Mouse (Mus musculus) midbrain, embryonic 12.5 days (tissue): ENCODE measurements around the gene Nod1. TPM values are rescaled to one million over a fixed set of nuclear protein-coding genes. Genes with fewer than 3 reads are reported as not detected.

ENCODE experiments used
- ATAC-seq: fragments of 200-750 bp; cut with Nextera tagmentation; 2 replicates; pipeline ENCODE4 v1.8.0; 2017; ENCODE audit warnings: low read depth, moderate TSS enrichment, moderate library complexity; ENCODE audit not compliant: low FRiP score
- H3K27ac ChIP-seq: fragments of 300-500 bp; sonication (generic); replicated peaks from 2 replicates; pipeline ENCODE4 v1.5.1; 2016; ENCODE audit warnings: mild to moderate bottlenecking
- H3K27me3 ChIP-seq: fragments of 300-500 bp; sonication (generic); 2 replicates; pipeline ENCODE4 v1.6.1; 2016; ENCODE audit warnings: mild to moderate bottlenecking
- H3K36me3 ChIP-seq: fragments of 300-500 bp; sonication (generic); 2 replicates; pipeline ENCODE4 v1.6.1; 2016
- H3K4me1 ChIP-seq: fragments of 300-500 bp; sonication (generic); 2 replicates; pipeline ENCODE4 v1.6.1; 2016
- H3K4me2 ChIP-seq: fragments of 300-500 bp; sonication (generic); replicated peaks from 2 replicates; pipeline ENCODE4 v1.6.1; 2016; ENCODE audit warnings: mild to moderate bottlenecking, moderate library complexity
- H3K4me3 ChIP-seq: fragments of 300-500 bp; sonication (generic); 2 replicates; pipeline ENCODE4 v1.5.1; 2016; ENCODE audit warnings: mild to moderate bottlenecking
- H3K9ac ChIP-seq: fragments of 300-500 bp; sonication (generic); replicated peaks from 2 replicates; pipeline ENCODE4 v1.6.1; 2016; ENCODE audit warnings: mild to moderate bottlenecking, moderate library complexity
- H3K9me3 ChIP-seq: fragments of 300-500 bp; sonication (generic); 2 replicates; pipeline ENCODE4 v1.6.1; 2016; ENCODE audit warnings: mild to moderate bottlenecking
- WGBS: fragments of 180-500 bp; shearing (Covaris S2); methylation state at CpG from one replicate; pipeline ENCODE4 v1.1.7; 2016; 5-methylcytosine and 5-hydroxymethylcytosine counted together
- polyA plus RNA-seq: library from polyadenylated mRNA; unstranded; fragments of >200 nt; fragmentation: Nextera tagmentation; extraction: Ambion mirVana; gene quantifications from 2 replicates; pipeline ENCODE4 v1.2.1, GENCODE M21; 2016

The Nod1 gene
- 2.5 and 3.6 TPM in 2 replicates for polyA plus RNA-seq

- Histone ChIP-seq H3K36me3 (no peaks in the 10 kb centered on the region), H3K4me3 (peak within 1 kb of the TSS; percentile 54), H3K9me3 (no peaks in the 10 kb centered on the region), H3K4me2 (peak within 1 kb of the TSS; percentile 92), H3K27ac (no peak within 1 kb of the TSS), H3K4me1 (0 out of 2 replicates have a peak, but pooled peaks cover 5% of the 10 kb centered on the region), H3K9ac (peak within 1 kb of the TSS; percentile 57), H3K27me3 (peaks cover 25% of the 10 kb centered on the region)
- ATAC-seq, result peak; percentile 92
- WGBS, result 3% methylated on average over 50 of the region's 53 CpGs
These were observed at the start of gene Nod1 for GRCm38 (mm10) chr6:54972111-54972928. Nod1 (minus strand) TSS chr6:54972612.

GRCm38 (mm10) chr6:55021806-55022205, 49.4 kb upstream of the Nod1 start:
- 0 out of 2 replicates have a peak, but pooled peaks cover 13% of the 10 kb centered on the region for H3K27me3 ChIP-seq
- ATAC-seq, result no peak
- 88% methylated on average over 7 of the region's 7 CpGs for WGBS

GRCm38 (mm10) chr6:55018417-55018816, 46.0 kb upstream of the Nod1 start:
- 78% methylated on average over 2 of the region's 2 CpGs for WGBS
- Histone ChIP-seq H3K9ac (no peak overlapping the region), H3K4me1 (0 out of 2 replicates have a peak, but pooled peaks cover 7% of the 10 kb centered on the region), H3K4me3 (no peak overlapping the region), H3K27me3 (0 out of 2 replicates have a peak, but pooled peaks cover 13% of the 10 kb centered on the region), H3K4me2 (no peak overlapping the region), H3K9me3 (no peaks in the 10 kb centered on the region), H3K36me3 (no peaks in the 10 kb centered on the region), H3K27ac (no peak overlapping the region)
- no peak for ATAC-seq

More at GRCm38 (mm10) chr6:55021806-55022205, 49.4 kb upstream of the Nod1 start:
- no peaks in the 10 kb centered on the region for H3K36me3 ChIP-seq
- H3K9ac ChIP-seq, result no peak overlapping the region
- 0 out of 2 replicates have a peak, but pooled peaks cover 1% of the 10 kb centered on the region for H3K4me1 ChIP-seq
- no peaks in the 10 kb centered on the region for H3K9me3 ChIP-seq
- no peak overlapping the region for H3K4me3 ChIP-seq
- H3K4me2 ChIP-seq, result no peak overlapping the region
- no peak overlapping the region for H3K27ac ChIP-seq

- WGBS, result 30% methylated on average over 15 of the region's 15 CpGs
- no peaks in the 10 kb centered on the region for H3K9me3 ChIP-seq
- no peak overlapping the region for H3K27ac ChIP-seq
These were observed 44.5 kb upstream of the Nod1 start for GRCm38 (mm10) chr6:55016710-55017583.

GRCm38 (mm10) chr6:55016236-55016635, 43.8 kb upstream of the Nod1 start:
- H3K4me1 ChIP-seq, result 0 out of 2 replicates have a peak, but pooled peaks cover 7% of the 10 kb centered on the region
- WGBS, result 23% methylated on average over 5 of the region's 5 CpGs
- peak; percentile 23; the same call in 1 of the 2 replicates for ATAC-seq
- no peak overlapping the region for H3K4me2 ChIP-seq
- no peak overlapping the region for H3K4me3 ChIP-seq
- no peaks in the 10 kb centered on the region for H3K9me3 ChIP-seq
- H3K9ac ChIP-seq, result no peak overlapping the region
- 0 out of 2 replicates have a peak, but pooled peaks cover 13% of the 10 kb centered on the region for H3K27me3 ChIP-seq
- no peaks in the 10 kb centered on the region for H3K36me3 ChIP-seq
- H3K27ac ChIP-seq, result no peak overlapping the region

More at GRCm38 (mm10) chr6:55016710-55017583, 44.5 kb upstream of the Nod1 start:
- Histone ChIP-seq H3K9ac (no peak overlapping the region), H3K4me2 (no peak overlapping the region), H3K4me3 (no peak overlapping the region), H3K27me3 (0 out of 2 replicates have a peak, but pooled peaks cover 13% of the 10 kb centered on the region), H3K36me3 (no peaks in the 10 kb centered on the region), H3K4me1 (0 out of 2 replicates have a peak, but pooled peaks cover 7% of the 10 kb centered on the region)
- ATAC-seq, result peak; percentile 44; the same call in 1 of the 2 replicates

- no peak overlapping the region for H3K4me3 ChIP-seq
- H3K9ac ChIP-seq, result no peak overlapping the region
- H3K27ac ChIP-seq, result no peak overlapping the region
- no peak overlapping the region for H3K4me2 ChIP-seq
- no peaks in the 10 kb centered on the region for H3K36me3 ChIP-seq
- no peak for ATAC-seq
- peaks cover 21% of the 10 kb centered on the region for H3K4me1 ChIP-seq
- peaks cover 18% of the 10 kb centered on the region; the same call in 1 of the 2 replicates for H3K27me3 ChIP-seq
- WGBS, result 94% methylated on average over 3 of the region's 3 CpGs
- H3K9me3 ChIP-seq, result no peaks in the 10 kb centered on the region
These were observed 41.8 kb upstream of the Nod1 start for GRCm38 (mm10) chr6:55014184-55014583.

- H3K9me3 ChIP-seq, result no peaks in the 10 kb centered on the region
- H3K4me3 ChIP-seq, result no peak overlapping the region
- H3K4me1 ChIP-seq, result peaks cover 21% of the 10 kb centered on the region
- peaks cover 14% of the 10 kb centered on the region; the same call in 1 of the 2 replicates for H3K27me3 ChIP-seq
- no peak overlapping the region for H3K27ac ChIP-seq
- WGBS, result 82% methylated on average over 7 of the region's 7 CpGs
- H3K36me3 ChIP-seq, result no peaks in the 10 kb centered on the region
- no peak for ATAC-seq
- no peak overlapping the region for H3K9ac ChIP-seq
- H3K4me2 ChIP-seq, result no peak overlapping the region
These were observed 40.1 kb upstream of the Nod1 start for GRCm38 (mm10) chr6:55012516-55012915.

GRCm38 (mm10) chr6:55010330-55011091, 38.1 kb upstream of the Nod1 start:
- peak overlapping the region; percentile 82 for H3K27ac ChIP-seq
- peaks cover 12% of the 10 kb centered on the region; the same call in 1 of the 2 replicates for H3K27me3 ChIP-seq
- H3K4me3 ChIP-seq, result peak overlapping the region; percentile 23; the same call in 1 of the 2 replicates
- no peak overlapping the region for H3K9ac ChIP-seq
- peak overlapping the region; percentile 51 for H3K4me2 ChIP-seq
- no peaks in the 10 kb centered on the region for H3K36me3 ChIP-seq
- H3K4me1 ChIP-seq, result peaks cover 14% of the 10 kb centered on the region
- 80% methylated on average over 3 of the region's 4 CpGs for WGBS
- ATAC-seq, result no peak
- H3K9me3 ChIP-seq, result no peaks in the 10 kb centered on the region

- WGBS, result 18% methylated on average over 16 of the region's 16 CpGs
- peak overlapping the region; percentile 51 for H3K4me2 ChIP-seq
- no peaks in the 10 kb centered on the region for H3K36me3 ChIP-seq
- peak; percentile 80 for ATAC-seq
- peaks cover 12% of the 10 kb centered on the region; the same call in 1 of the 2 replicates for H3K27me3 ChIP-seq
- H3K9ac ChIP-seq, result peak overlapping the region; percentile 31; the same call in 1 of the 2 replicates
- H3K4me3 ChIP-seq, result peak overlapping the region; percentile 23; the same call in 1 of the 2 replicates
- H3K9me3 ChIP-seq, result no peaks in the 10 kb centered on the region
- H3K4me1 ChIP-seq, result peaks cover 14% of the 10 kb centered on the region
- peak overlapping the region; percentile 82 for H3K27ac ChIP-seq
These were observed 37.2 kb upstream of the Nod1 start for GRCm38 (mm10) chr6:55009391-55010230.

GRCm38 (mm10) chr6:55008401-55008800, 36.0 kb upstream of the Nod1 start:
- peaks cover 14% of the 10 kb centered on the region for H3K4me1 ChIP-seq
- H3K36me3 ChIP-seq, result no peaks in the 10 kb centered on the region
- H3K27me3 ChIP-seq, result peaks cover 12% of the 10 kb centered on the region; the same call in 1 of the 2 replicates
- no peak overlapping the region for H3K4me2 ChIP-seq
- no peak overlapping the region for H3K27ac ChIP-seq
- H3K9ac ChIP-seq, result no peak overlapping the region
- no peak overlapping the region for H3K4me3 ChIP-seq
- H3K9me3 ChIP-seq, result no peaks in the 10 kb centered on the region
- ATAC-seq, result no peak
- WGBS, result 89% methylated on average over 8 of the region's 8 CpGs
